Mouse (Mus musculus): ENCODE results near the gene 1700017B05Rik.
"Not testable (repeated sequence)": the region's sequence is repeated elsewhere in the genome, so short reads cannot be mapped to it uniquely, and the experiment has no call there.

DNA sequence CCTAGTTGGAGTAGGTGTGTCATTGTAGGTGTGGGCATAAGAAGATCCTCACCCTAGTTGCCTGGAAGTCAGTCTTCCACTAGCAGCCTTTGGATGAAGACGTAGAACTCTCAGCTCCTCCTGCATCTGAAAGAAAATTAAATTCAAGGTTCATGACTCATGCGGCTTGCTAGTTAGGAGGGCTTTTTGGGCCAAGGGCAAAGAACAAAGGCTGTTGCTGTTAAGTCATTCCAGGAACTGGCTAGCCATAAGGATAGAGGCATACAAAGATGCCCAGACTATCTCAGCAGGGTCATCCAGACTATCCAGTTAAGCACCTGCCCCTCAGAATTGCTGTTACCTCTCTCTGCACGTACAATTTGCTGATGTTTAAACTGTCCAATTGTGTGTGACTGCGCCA, 42.3 kb upstream of the 1700017B05Rik start:
- TF ChIP-seq CTCF (IDR thresholded peaks at IDR 0.05; ENCODE audit: low read depth, low read length); POLR2A (IDR thresholded peaks at IDR 0.05; ENCODE audit: borderline replicate concordance, low read depth, low read length): not testable (repeated sequence)
